Mouse (Mus musculus) testis, postnatal 10 days (tissue): ENCODE data around the gene Gclc.

ENCODE experiments used
- DNase-seq: peaks from one replicate; pipeline ENCODE4 v3.0.0; 2021; ENCODE audit warnings: low spot score

Gene Gclc

GRCm38 (mm10) chr9:77753853-77754727 lies at the start of gene Gclc:
TSS of gene Gclc (plus strand) at chr9:77754535.
- DNase-seq, result peak; percentile 95

- no peak for DNase-seq
Observed at GRCm38 (mm10) chr9:77706515-77706914, 47.8 kb upstream of the Gclc start.

- no peak for DNase-seq
Observed at GRCm38 (mm10) chr9:77707433-77708139, 46.7 kb upstream of the Gclc start.

- DNase-seq, result no peak
Observed at GRCm38 (mm10) chr9:77708950-77709349, 45.4 kb upstream of the Gclc start.

GRCm38 (mm10) chr9:77711021-77711569 lies 43.2 kb upstream of the Gclc start:
- no peak for DNase-seq

GRCm38 (mm10) chr9:77712816-77713215 lies 41.5 kb upstream of the Gclc start:
- DNase-seq, result no peak

- DNase-seq, result no peak
Observed at GRCm38 (mm10) chr9:77713301-77713700, 41.0 kb upstream of the Gclc start.

GRCm38 (mm10) chr9:77715262-77715661 lies 39.1 kb upstream of the Gclc start:
- no peak for DNase-seq

GRCm38 (mm10) chr9:77716009-77716408 lies 38.3 kb upstream of the Gclc start:
- no peak for DNase-seq

- DNase-seq, result no peak
Observed at GRCm38 (mm10) chr9:77717831-77718435, 36.4 kb upstream of the Gclc start.

- DNase-seq, result no peak
Observed at GRCm38 (mm10) chr9:77718816-77719411, 35.4 kb upstream of the Gclc start.

- no peak for DNase-seq
Observed at GRCm38 (mm10) chr9:77719675-77720074, 34.7 kb upstream of the Gclc start.

GRCm38 (mm10) chr9:77722381-77722780 lies 32.0 kb upstream of the Gclc start:
- no peak for DNase-seq

GRCm38 (mm10) chr9:77724216-77724615 lies 30.1 kb upstream of the Gclc start:
- no peak for DNase-seq

- DNase-seq, result no peak
Observed at GRCm38 (mm10) chr9:77725448-77725847, 28.9 kb upstream of the Gclc start.

GRCm38 (mm10) chr9:77726018-77726684 lies 28.2 kb upstream of the Gclc start:
- no peak for DNase-seq

GRCm38 (mm10) chr9:77727012-77727411 lies 27.3 kb upstream of the Gclc start:
- no peak for DNase-seq

- DNase-seq, result no peak
Observed at GRCm38 (mm10) chr9:77732067-77732466, 22.3 kb upstream of the Gclc start.

- no peak for DNase-seq
Observed at GRCm38 (mm10) chr9:77737298-77738041, 16.9 kb upstream of the Gclc start.

- no peak for DNase-seq
Observed at GRCm38 (mm10) chr9:77741452-77741851, 12.9 kb upstream of the Gclc start.

GRCm38 (mm10) chr9:77744798-77745197 lies 9.5 kb upstream of the Gclc start:
- no peak for DNase-seq
